ENCODE assay signal across 42 mouse cellular contexts in genomic region chr15:98546843-98547242, GRCm38 (mm10). TPM values are rescaled to one million over a fixed set of nuclear protein-coding genes. Genes with fewer than 3 reads are reported as not detected.
"Had no signal": no experiment of that assay in that cellular context is flagged by ENCODE, and none has a peak within 500 bp of the region (broad histone marks: within the 10 kb centered on the region; RNA-seq: fewer than 3 reads in every experiment).

No protein-coding gene starts in this region.

- H3K9ac ChIP-seq: heart, embryonic 13.5 days; heart, embryonic 15.5 days; hindbrain, embryonic 13.5 days; hindbrain, embryonic 15.5 days; kidney, embryonic 15.5 days; limb, embryonic 13.5 days; limb, embryonic 15.5 days; liver, embryonic 12.5 days had no signal

- H3K4me1 ChIP-seq: heart, embryonic 13.5 days; heart, embryonic 15.5 days; hindbrain, embryonic 13.5 days; hindbrain, embryonic 15.5 days; kidney, embryonic 15.5 days; limb, embryonic 13.5 days; limb, embryonic 15.5 days had no signal

- H3K27me3 ChIP-seq: heart, embryonic 13.5 days; heart, embryonic 15.5 days; hindbrain, embryonic 13.5 days; hindbrain, embryonic 15.5 days; kidney, embryonic 15.5 days; limb, embryonic 13.5 days; limb, embryonic 15.5 days; liver, embryonic 12.5 days had no signal

- H3K27ac ChIP-seq: gastrocnemius, adult 2 months; heart, adult 2 months; heart, embryonic 13.5 days; heart, embryonic 15.5 days; hindbrain, embryonic 13.5 days; hindbrain, embryonic 15.5 days; hindbrain, postnatal 0 days; kidney, embryonic 15.5 days; kidney, postnatal 0 days; limb, embryonic 13.5 days; limb, embryonic 15.5 days; liver, embryonic 12.5 days had no signal

- H3K4me2 ChIP-seq: heart, embryonic 11.5 days; heart, embryonic 13.5 days; heart, embryonic 15.5 days; hindbrain, embryonic 13.5 days; hindbrain, embryonic 15.5 days; kidney, embryonic 15.5 days; limb, embryonic 13.5 days; limb, embryonic 15.5 days; liver, embryonic 12.5 days had no signal

- DNase-seq: gastrocnemius, adult 2 months; gastrocnemius, postnatal 10 days; gastrocnemius, postnatal 36 days; heart, postnatal 14 days; heart, postnatal 36 days; kidney, adult 11 months; kidney, adult 2 months; kidney, adult 9 months; kidney, postnatal 14 days; kidney, postnatal 36 days; layer of hippocampus, adult 9-11 months; layer of hippocampus, postnatal 36 days; left cerebral cortex, postnatal 4 days had no signal

- H3K9me3 ChIP-seq: heart, embryonic 13.5 days; heart, embryonic 15.5 days; hindbrain, embryonic 13.5 days; hindbrain, embryonic 15.5 days; kidney, embryonic 15.5 days; limb, embryonic 13.5 days; limb, embryonic 15.5 days; liver, embryonic 12.5 days had no signal

- H3K4me3 ChIP-seq: gastrocnemius, adult 2 months; heart, adult 2 months; heart, embryonic 13.5 days; heart, embryonic 15.5 days; hindbrain, embryonic 13.5 days; hindbrain, embryonic 15.5 days; kidney, embryonic 15.5 days; limb, embryonic 13.5 days; limb, embryonic 15.5 days; liver, embryonic 12.5 days had no signal

RNA-seq across cellular contexts. Expression of gene 4930415O20Rik, which starts 24.0 kb away (rescaled TPM):
- total RNA-seq: gastrocnemius, postnatal 10 days; hematopoietic stem cell, adult 5-6 weeks; hindbrain, postnatal 0 days; layer of hippocampus, adult 18-20 months; layer of hippocampus, adult 8-10 months; layer of hippocampus, postnatal 14 days; layer of hippocampus, postnatal 36 days; left cerebral cortex, adult 18-20 months; left cerebral cortex, adult 8-10 months; left cerebral cortex, postnatal 10 days; left cerebral cortex, postnatal 25 days; left cerebral cortex, postnatal 4 days; liver, adult 2 months had no signal
- polyA plus RNA-seq: heart, adult 2 months; hindbrain, embryonic 11.5 days; hindbrain, embryonic 13.5 days; hindbrain, embryonic 15.5 days; hindbrain, postnatal 0 days; kidney, embryonic 15.5 days; limb, embryonic 13.5 days; limb, embryonic 15.5 days; liver, adult 2 months; liver, embryonic 12.5 days had no signal

RNA-seq across cellular contexts. Expression of gene Olfr279, which starts 54.6 kb away (rescaled TPM):
- total RNA-seq: gastrocnemius, adult 2 months; gastrocnemius, postnatal 10 days; gastrocnemius, postnatal 36 days; heart, adult 2 months; heart, postnatal 14 days; heart, postnatal 36 days; hematopoietic stem cell, adult 5-6 weeks; hindbrain, postnatal 0 days; layer of hippocampus, adult 18-20 months; layer of hippocampus, adult 8-10 months; layer of hippocampus, postnatal 36 days; left cerebral cortex, adult 18-20 months; left cerebral cortex, adult 8-10 months; left cerebral cortex, postnatal 10 days; left cerebral cortex, postnatal 25 days; left cerebral cortex, postnatal 4 days; liver, adult 2 months had no signal
- polyA plus RNA-seq: frontal cortex, adult 2 months; gonadal fat pad, adult 2 months; heart, adult 2 months; heart, embryonic 11.5 days; heart, embryonic 13.5 days; heart, embryonic 15.5 days; heart, postnatal 0 days; hindbrain, embryonic 11.5 days; hindbrain, embryonic 13.5 days; hindbrain, embryonic 15.5 days; hindbrain, postnatal 0 days; intestine, embryonic 14.5 days; intestine, embryonic 16.5 days; kidney, adult 2 months; kidney, embryonic 15.5 days; kidney, postnatal 0 days; large intestine, adult 2 months; limb, embryonic 11.5 days; limb, embryonic 13.5 days; limb, embryonic 15.5 days; liver, adult 2 months; liver, embryonic 12.5 days had no signal
